Mouse (Mus musculus) forebrain, embryonic 11.5 days (tissue): ENCODE data around the gene Drd5. TPM values are rescaled to one million over a fixed set of nuclear protein-coding genes. Genes with fewer than 3 reads are reported as not detected.
A peak's percentile ranks its signal among the peaks of the same experiment; 100 is the strongest.

Experiments used
- ATAC-seq: fragments of 200-750 bp; cut with Nextera tagmentation; replicated peaks from 2 replicates; pipeline ENCODE4 v1.8.0; 2017; ENCODE audit warnings: moderate TSS enrichment; ENCODE audit not compliant: low FRiP score
- DNase-seq: peaks from one replicate; pipeline ENCODE4 v3.0.0-alpha.2; 2017; ENCODE audit warnings: low spot score
- H3K27ac ChIP-seq: fragments of 300-500 bp; sonication (generic); 2 replicates; pipeline ENCODE4 v1.5.1; 2014; ENCODE audit warnings: low read depth, low read length
- H3K27me3 ChIP-seq: fragments of 300-500 bp; sonication (generic); 2 replicates; pipeline ENCODE4 v1.6.1; 2014; ENCODE audit warnings: mild to moderate bottlenecking, low read length, mixed read lengths; ENCODE audit not compliant: control insufficient read depth, insufficient read depth
- H3K36me3 ChIP-seq: fragments of 300-500 bp; sonication (generic); 2 replicates; pipeline ENCODE4 v1.6.1; 2014; ENCODE audit warnings: mild to moderate bottlenecking, low read length, moderate library complexity, mixed read lengths; ENCODE audit not compliant: control insufficient read depth, insufficient read depth
- H3K4me1 ChIP-seq: fragments of 300-500 bp; sonication (generic); replicated peaks from 2 replicates; pipeline ENCODE4 v1.6.1; 2014; ENCODE audit warnings: low read length, mixed read lengths; ENCODE audit not compliant: control insufficient read depth, insufficient read depth
- H3K4me2 ChIP-seq: fragments of 300-500 bp; sonication (generic); 2 replicates; pipeline ENCODE4 v1.6.1; 2014; ENCODE audit warnings: low read depth, mild to moderate bottlenecking, low read length, moderate library complexity, mixed read lengths; ENCODE audit not compliant: severe bottlenecking
- H3K4me3 ChIP-seq: fragments of 300-500 bp; sonication (generic); 2 replicates; pipeline ENCODE4 v1.5.1; 2014; ENCODE audit warnings: low read depth, low read length
- H3K9ac ChIP-seq: fragments of 300-500 bp; sonication (generic); 2 replicates; pipeline ENCODE4 v1.6.1; 2014; ENCODE audit warnings: low read length
- H3K9me3 ChIP-seq: fragments of 300-500 bp; sonication (generic); 2 replicates; pipeline ENCODE4 v1.6.1; 2016; ENCODE audit warnings: low read length, mixed read lengths; ENCODE audit not compliant: control insufficient read depth
- WGBS: fragments of 180-500 bp; shearing (Covaris S2); extraction: QIAGEN DNeasy Blood & Tissue Kit; methylation state at CpG from one replicate; pipeline ENCODE4 v1.1.7; 2014; 5-methylcytosine and 5-hydroxymethylcytosine counted together
- polyA plus RNA-seq: library from polyadenylated mRNA; unstranded; fragments of >200 nt; fragmentation: Nextera tagmentation; extraction: Ambion mirVana; gene quantifications from 2 replicates; pipeline ENCODE4 v1.2.1, GENCODE M21; 2014

Gene Drd5
- not detected in 2 replicates for polyA plus RNA-seq

DNA sequence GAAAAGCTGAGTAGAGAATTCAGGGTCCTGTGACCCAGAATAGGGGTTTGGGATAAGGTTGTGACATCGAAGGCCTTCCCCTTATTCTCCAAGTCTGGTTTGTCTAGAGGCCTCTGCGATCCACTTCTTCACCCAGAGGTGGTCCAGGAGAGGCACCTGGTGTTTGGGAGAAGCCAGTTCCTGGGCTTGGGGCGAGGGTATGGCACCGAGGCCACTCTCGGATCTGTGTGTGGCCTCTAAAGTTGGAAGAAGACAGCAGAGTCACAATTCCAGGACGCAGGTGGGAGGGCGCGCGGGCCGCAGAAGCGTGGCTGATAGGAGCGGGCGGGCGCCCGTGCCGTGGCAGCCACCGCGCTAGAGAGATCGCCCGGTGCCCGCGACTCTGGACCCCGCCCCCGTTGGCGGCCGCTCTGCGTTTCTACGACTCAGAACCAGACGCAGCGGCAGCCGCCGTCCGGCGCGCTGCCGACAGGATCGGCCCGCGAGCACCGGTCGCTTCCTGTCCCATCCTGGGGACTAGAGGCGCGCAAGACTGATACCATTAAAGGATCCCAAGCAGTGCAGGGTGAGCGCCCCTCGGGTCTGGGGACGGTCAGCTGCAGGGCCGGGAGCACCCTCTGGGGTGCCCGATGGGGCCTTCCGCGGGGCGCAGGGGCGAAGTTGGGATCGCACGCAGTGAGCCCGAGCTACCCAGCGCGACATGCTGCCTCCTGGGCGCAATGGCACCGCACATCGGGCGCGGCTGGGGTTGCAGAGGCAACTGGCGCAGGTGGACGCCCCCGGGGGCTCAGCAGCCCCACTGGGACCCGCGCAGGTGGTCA, at the start of gene Drd5:
Drd5 (plus strand) TSS at position 402 of the 821 bp plus-strand sequence.
- Histone ChIP-seq H3K4me2 (peak within 1 kb of the TSS; percentile 77), H3K4me1 (no peaks in the 10 kb centered on the region), H3K9ac (peak within 1 kb of the TSS; percentile 37; the same call in 1 of the 2 replicates), H3K4me3 (peak within 1 kb of the TSS; percentile 35), H3K27me3 (peaks cover 31% of the 10 kb centered on the region), H3K27ac (no peak within 1 kb of the TSS), H3K36me3 (no peaks in the 10 kb centered on the region), H3K9me3 (no peaks in the 10 kb centered on the region)
- ATAC-seq, result peak; percentile 51; the same call in 1 of the 2 replicates
- DNase-seq, result peak; percentile 60
- 3% methylated on average over 66 of the region's 67 CpGs for WGBS

DNA sequence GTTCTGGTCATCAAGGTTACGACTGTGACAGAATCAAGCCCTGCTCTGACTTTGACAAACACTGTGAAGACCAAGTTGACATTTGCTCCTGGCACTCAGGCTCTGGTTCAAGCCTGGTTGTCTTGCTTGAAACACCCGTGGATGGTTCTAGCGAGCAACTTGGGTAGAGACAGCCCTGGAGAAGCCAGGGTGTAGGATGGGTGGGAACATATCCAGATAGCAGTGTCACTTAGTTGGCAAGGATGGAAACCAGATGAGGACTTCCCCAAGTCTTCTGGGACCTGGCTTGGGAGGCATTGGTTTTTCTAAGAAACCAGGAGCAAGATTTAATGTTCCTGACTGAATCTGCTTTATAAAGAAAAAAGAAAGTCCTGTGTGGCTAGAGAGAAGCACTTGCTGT, 48.2 kb upstream of the Drd5 start:
- Histone ChIP-seq H3K9ac (no peak overlapping the region), H3K4me3 (no peak overlapping the region), H3K4me1 (no peaks in the 10 kb centered on the region), H3K27me3 (peaks cover 16% of the 10 kb centered on the region), H3K9me3 (no peaks in the 10 kb centered on the region), H3K4me2 (no peak overlapping the region), H3K27ac (no peak overlapping the region), H3K36me3 (peaks cover 3% of the 10 kb centered on the region; the same call in 1 of the 2 replicates)
- 89% methylated on average over 3 of the region's 3 CpGs for WGBS
- peak; percentile 11 for DNase-seq
- no peak for ATAC-seq

- Histone ChIP-seq H3K27ac (no peak overlapping the region), H3K36me3 (no peaks in the 10 kb centered on the region), H3K27me3 (peaks cover 41% of the 10 kb centered on the region), H3K9ac (no peak overlapping the region), H3K4me3 (no peak overlapping the region), H3K4me2 (no peak overlapping the region), H3K4me1 (peaks cover 6% of the 10 kb centered on the region; the same call in 1 of the 2 replicates), H3K9me3 (no peaks in the 10 kb centered on the region)
- DNase-seq, result peak; percentile 20
- no peak for ATAC-seq
- 92% methylated on average over 4 of the region's 4 CpGs for WGBS
These were observed 45.3 kb upstream of the Drd5 start for GRCm38 (mm10) chr5:38273831-38274230.

DNA sequence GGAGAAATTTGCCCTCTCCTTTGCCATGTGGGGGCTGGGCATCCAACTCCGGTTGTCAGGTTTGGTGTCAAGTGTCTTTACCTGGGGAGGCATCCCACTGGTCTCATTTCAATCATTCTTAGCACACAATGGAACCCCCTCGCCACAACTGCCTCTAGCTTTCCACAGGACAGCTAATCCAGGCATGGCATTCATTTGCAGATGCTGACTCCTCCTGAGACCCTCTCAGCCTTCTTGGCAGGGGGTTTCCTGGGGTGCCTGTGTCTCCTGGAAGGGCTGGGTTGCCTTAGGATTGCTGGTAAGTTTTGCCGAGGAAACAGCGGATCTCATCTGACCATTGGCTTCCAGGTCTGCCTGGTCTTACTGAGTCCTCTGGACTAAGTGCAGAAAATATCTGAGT, 43.4 kb upstream of the Drd5 start, which contains the start of gene Otop1:
Otop1 (plus strand) TSS at position 202 of the 400 bp plus-strand sequence.
- no peak for ATAC-seq
- H3K4me1 ChIP-seq, result peaks cover 6% of the 10 kb centered on the region; the same call in 1 of the 2 replicates
- H3K9ac ChIP-seq, result no peak within 1 kb of the TSS
- H3K36me3 ChIP-seq, result no peaks in the 10 kb centered on the region
- peaks cover 47% of the 10 kb centered on the region for H3K27me3 ChIP-seq
- 2% methylated on average over 4 of the region's 4 CpGs for WGBS
- no peaks in the 10 kb centered on the region for H3K9me3 ChIP-seq
- DNase-seq, result no peak
- no peak within 1 kb of the TSS for H3K27ac ChIP-seq
- H3K4me3 ChIP-seq, result peak within 1 kb of the TSS; percentile 17; the same call in 1 of the 2 replicates
- 0 out of 2 replicates have a peak within 1 kb of the TSS, but pooled peaks have one; percentile 39 for H3K4me2 ChIP-seq

- no peak for DNase-seq
- no peak for ATAC-seq
- no peak overlapping the region for H3K27ac ChIP-seq
These were observed 42.7 kb upstream of the Drd5 start for GRCm38 (mm10) chr5:38276451-38276850.

GRCm38 (mm10) chr5:38277098-38277866, 41.9 kb upstream of the Drd5 start:
- ATAC-seq (peak; percentile 53; the same call in 1 of the 2 replicates), DNase-seq (peak; percentile 61)
- no peak overlapping the region for H3K9ac ChIP-seq
- H3K4me2 ChIP-seq, result peak overlapping the region; percentile 39
- peak overlapping the region; percentile 17 for H3K4me3 ChIP-seq
- H3K36me3 ChIP-seq, result no peaks in the 10 kb centered on the region
- H3K27ac ChIP-seq, result no peak overlapping the region
- peaks cover 6% of the 10 kb centered on the region; the same call in 1 of the 2 replicates for H3K4me1 ChIP-seq
- no peaks in the 10 kb centered on the region for H3K9me3 ChIP-seq
- peaks cover 47% of the 10 kb centered on the region for H3K27me3 ChIP-seq
- WGBS, result 2% methylated on average over 65 of the region's 65 CpGs

More at GRCm38 (mm10) chr5:38276451-38276850, 42.7 kb upstream of the Drd5 start:
- 2% methylated on average over 19 of the region's 19 CpGs for WGBS
- no peaks in the 10 kb centered on the region for H3K9me3 ChIP-seq
- peaks cover 6% of the 10 kb centered on the region; the same call in 1 of the 2 replicates for H3K4me1 ChIP-seq
- H3K9ac ChIP-seq, result no peak overlapping the region
- no peaks in the 10 kb centered on the region for H3K36me3 ChIP-seq
- H3K4me2 ChIP-seq, result no peak overlapping the region
- no peak overlapping the region for H3K4me3 ChIP-seq
- peaks cover 47% of the 10 kb centered on the region for H3K27me3 ChIP-seq

- Histone ChIP-seq H3K9ac (no peak overlapping the region), H3K36me3 (no peaks in the 10 kb centered on the region), H3K27ac (no peak overlapping the region), H3K4me2 (peak overlapping the region; percentile 39), H3K4me1 (peaks cover 6% of the 10 kb centered on the region; the same call in 1 of the 2 replicates), H3K27me3 (peaks cover 47% of the 10 kb centered on the region), H3K4me3 (0 out of 2 replicates have a peak overlapping the region, but pooled peaks have one; percentile 17), H3K9me3 (no peaks in the 10 kb centered on the region)
- WGBS, result 18% methylated on average over 12 of the region's 12 CpGs
- DNase-seq (no peak), ATAC-seq (0 out of 2 replicates have a peak, but pooled peaks have one; percentile 10)
These were observed 41.1 kb upstream of the Drd5 start for GRCm38 (mm10) chr5:38277936-38278600.

DNA sequence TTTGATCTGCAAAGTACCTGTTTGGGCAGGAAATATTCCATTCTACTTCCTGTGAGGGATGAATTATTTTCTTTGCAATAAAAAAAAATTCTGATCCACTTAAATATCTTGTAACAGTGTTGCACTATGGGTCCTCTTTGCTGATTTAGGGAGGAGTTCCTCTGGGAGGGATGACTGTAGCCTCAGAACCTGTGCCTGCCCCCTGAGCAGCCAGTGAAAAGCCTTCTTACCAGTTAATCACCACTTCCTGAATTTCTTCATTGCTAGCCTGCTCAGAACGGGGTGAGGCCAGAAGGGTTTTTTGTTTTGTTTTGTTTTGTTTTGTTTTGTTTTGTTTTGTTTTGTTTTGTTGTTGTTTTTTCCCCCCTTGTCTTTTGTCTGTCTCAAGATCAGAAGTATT, 39.1 kb upstream of the Drd5 start:
- Histone ChIP-seq H3K9ac (no peak overlapping the region), H3K4me2 (no peak overlapping the region), H3K27ac (no peak overlapping the region), H3K36me3 (no peaks in the 10 kb centered on the region), H3K9me3 (no peaks in the 10 kb centered on the region), H3K4me1 (peaks cover 6% of the 10 kb centered on the region; the same call in 1 of the 2 replicates), H3K27me3 (peaks cover 39% of the 10 kb centered on the region), H3K4me3 (no peak overlapping the region)
- ATAC-seq (no peak), DNase-seq (no peak)
- 33% methylated on average over 1 of the region's 1 CpGs for WGBS
